Mouse (Mus musculus): ENCODE results near the gene Vat1. TPM values are rescaled to one million over a fixed set of nuclear protein-coding genes. Genes with fewer than 3 reads are reported as not detected.

The Vat1 gene
- 31.8 and 37.5 TPM in 2 replicates for polyA plus RNA-seq (2015; fragmentation: Nextera tagmentation; extraction: Ambion mirVana)

GRCm38 (mm10) chr11:101465869-101466551 lies at the start of gene Vat1:
Gene Vat1 (minus strand): TSS chr11:101466230.
- Histone ChIP-seq H3K27me3 (no peaks in the 10 kb centered on the region), H3K4me1 (peaks cover 66% of the 10 kb centered on the region), H3K9me3 (replicated peaks) (no peaks in the 10 kb centered on the region), H3K4me3 (replicated peaks) (peak within 1 kb of the TSS; percentile 86), H3K9ac (peak within 1 kb of the TSS; percentile 75), H3K27ac (peak within 1 kb of the TSS; percentile 91), H3K4me2 (peak within 1 kb of the TSS; percentile 99), H3K36me3 (peaks cover 16% of the 10 kb centered on the region)
- WGBS: 2% methylated on average over 60 of the region's 60 CpGs
- ATAC-seq (replicated peaks; ENCODE audit: low FRiP score): peak; percentile 53

- WGBS: 93% methylated on average over 7 of the region's 7 CpGs
- peaks cover 84% of the 10 kb centered on the region for H3K36me3 ChIP-seq
- ATAC-seq (replicated peaks; ENCODE audit: low FRiP score): no peak
Measured at GRCm38 (mm10) chr11:101507090-101507489, 41.1 kb upstream of the Vat1 start.

GRCm38 (mm10) chr11:101506269-101506780 lies 40.3 kb upstream of the Vat1 start:
- H3K4me1 ChIP-seq: no peaks in the 10 kb centered on the region
- no peak overlapping the region for H3K4me3 ChIP-seq (replicated peaks)
- H3K27me3 ChIP-seq: no peaks in the 10 kb centered on the region
- ATAC-seq (replicated peaks; ENCODE audit: low FRiP score): no peak
- H3K9me3 ChIP-seq (replicated peaks): no peaks in the 10 kb centered on the region
- H3K4me2 ChIP-seq: no peak overlapping the region
- WGBS: 86% methylated on average over 5 of the region's 5 CpGs
- no peak overlapping the region for H3K27ac ChIP-seq
- no peak overlapping the region for H3K9ac ChIP-seq
- peaks cover 84% of the 10 kb centered on the region for H3K36me3 ChIP-seq

More at GRCm38 (mm10) chr11:101507090-101507489, 41.1 kb upstream of the Vat1 start:
- Histone ChIP-seq H3K9ac (no peak overlapping the region), H3K4me1 (no peaks in the 10 kb centered on the region), H3K4me2 (no peak overlapping the region), H3K27me3 (no peaks in the 10 kb centered on the region), H3K27ac (no peak overlapping the region), H3K9me3 (replicated peaks) (no peaks in the 10 kb centered on the region), H3K4me3 (replicated peaks) (no peak overlapping the region)

GRCm38 (mm10) chr11:101486126-101486525 lies 20.1 kb upstream of the Vat1 start:
- Histone ChIP-seq H3K9me3 (replicated peaks) (no peaks in the 10 kb centered on the region), H3K36me3 (peaks cover 38% of the 10 kb centered on the region), H3K27ac (no peak overlapping the region), H3K4me3 (replicated peaks) (no peak overlapping the region), H3K4me1 (0 out of 2 replicates have a peak, but pooled peaks cover 2% of the 10 kb centered on the region), H3K4me2 (no peak overlapping the region), H3K9ac (no peak overlapping the region), H3K27me3 (no peaks in the 10 kb centered on the region)
- no peak for ATAC-seq (replicated peaks; ENCODE audit: low FRiP score)
- WGBS: 74% methylated on average over 6 of the region's 6 CpGs

- Histone ChIP-seq H3K36me3 (peaks cover 35% of the 10 kb centered on the region), H3K27me3 (no peaks in the 10 kb centered on the region), H3K4me1 (0 out of 2 replicates have a peak, but pooled peaks cover 2% of the 10 kb centered on the region), H3K9me3 (replicated peaks) (no peaks in the 10 kb centered on the region), H3K27ac (no peak overlapping the region), H3K4me2 (no peak overlapping the region), H3K4me3 (replicated peaks) (no peak overlapping the region), H3K9ac (no peak overlapping the region)
- 59% methylated on average over 6 of the region's 6 CpGs for WGBS
- ATAC-seq (replicated peaks; ENCODE audit: low FRiP score): no peak
Measured at GRCm38 (mm10) chr11:101485509-101486028, 19.5 kb upstream of the Vat1 start.

- Histone ChIP-seq H3K27ac (no peak overlapping the region), H3K27me3 (no peaks in the 10 kb centered on the region), H3K9ac (no peak overlapping the region), H3K4me1 (0 out of 2 replicates have a peak, but pooled peaks cover 2% of the 10 kb centered on the region), H3K9me3 (replicated peaks) (no peaks in the 10 kb centered on the region), H3K4me2 (no peak overlapping the region), H3K36me3 (peaks cover 31% of the 10 kb centered on the region), H3K4me3 (replicated peaks) (no peak overlapping the region)
- WGBS: 85% methylated on average over 7 of the region's 7 CpGs
- no peak for ATAC-seq (replicated peaks; ENCODE audit: low FRiP score)
Measured at GRCm38 (mm10) chr11:101484814-101485213, 18.8 kb upstream of the Vat1 start.

- peaks cover 26% of the 10 kb centered on the region for H3K36me3 ChIP-seq
- peaks cover 5% of the 10 kb centered on the region for H3K4me1 ChIP-seq
- no peak overlapping the region for H3K4me2 ChIP-seq
- H3K27me3 ChIP-seq: no peaks in the 10 kb centered on the region
- ATAC-seq (replicated peaks; ENCODE audit: low FRiP score): no peak
- H3K4me3 ChIP-seq (replicated peaks): no peak overlapping the region
- H3K9ac ChIP-seq: no peak overlapping the region
- 78% methylated on average over 6 of the region's 6 CpGs for WGBS
- H3K9me3 ChIP-seq (replicated peaks): no peaks in the 10 kb centered on the region
- H3K27ac ChIP-seq: no peak overlapping the region
Measured at GRCm38 (mm10) chr11:101484245-101484644, 18.2 kb upstream of the Vat1 start.

- 44% methylated on average over 3 of the region's 3 CpGs for WGBS
- ATAC-seq (replicated peaks; ENCODE audit: low FRiP score): no peak
- no peak overlapping the region for H3K9ac ChIP-seq
- peaks cover 9% of the 10 kb centered on the region for H3K4me1 ChIP-seq
- no peak overlapping the region for H3K27ac ChIP-seq
- no peaks in the 10 kb centered on the region for H3K9me3 ChIP-seq (replicated peaks)
- H3K4me3 ChIP-seq (replicated peaks): no peak overlapping the region
- H3K36me3 ChIP-seq: peaks cover 21% of the 10 kb centered on the region
- H3K4me2 ChIP-seq: no peak overlapping the region
- no peaks in the 10 kb centered on the region for H3K27me3 ChIP-seq
Measured at GRCm38 (mm10) chr11:101483804-101484203, 17.8 kb upstream of the Vat1 start.

GRCm38 (mm10) chr11:101480912-101481311 lies 14.9 kb upstream of the Vat1 start:
- H3K4me1 ChIP-seq: peaks cover 9% of the 10 kb centered on the region
- H3K4me3 ChIP-seq (replicated peaks): no peak overlapping the region
- 64% methylated on average over 6 of the region's 6 CpGs for WGBS
- H3K27me3 ChIP-seq: no peaks in the 10 kb centered on the region
- H3K27ac ChIP-seq: no peak overlapping the region
- no peak overlapping the region for H3K9ac ChIP-seq
- no peaks in the 10 kb centered on the region for H3K9me3 ChIP-seq (replicated peaks)
- ATAC-seq (replicated peaks; ENCODE audit: low FRiP score): no peak
- no peak overlapping the region for H3K4me2 ChIP-seq
- no peaks in the 10 kb centered on the region for H3K36me3 ChIP-seq

GRCm38 (mm10) chr11:101479171-101479635 lies 13.2 kb upstream of the Vat1 start:
- no peak overlapping the region for H3K27ac ChIP-seq
- no peaks in the 10 kb centered on the region for H3K36me3 ChIP-seq
- H3K4me2 ChIP-seq: peak overlapping the region; percentile 48
- H3K9ac ChIP-seq: no peak overlapping the region
- no peak for ATAC-seq (replicated peaks; ENCODE audit: low FRiP score)
- peaks cover 8% of the 10 kb centered on the region for H3K4me1 ChIP-seq
- H3K4me3 ChIP-seq (replicated peaks): 0 out of 2 replicates have a peak overlapping the region, but pooled peaks have one; percentile 2
- no peaks in the 10 kb centered on the region for H3K9me3 ChIP-seq (replicated peaks)
- 10% methylated on average over 18 of the region's 18 CpGs for WGBS
- no peaks in the 10 kb centered on the region for H3K27me3 ChIP-seq

GRCm38 (mm10) chr11:101477552-101478211 lies 11.7 kb upstream of the Vat1 start:
- Histone ChIP-seq H3K27me3 (no peaks in the 10 kb centered on the region), H3K9ac (no peak overlapping the region), H3K4me2 (no peak overlapping the region), H3K9me3 (replicated peaks) (no peaks in the 10 kb centered on the region), H3K36me3 (no peaks in the 10 kb centered on the region), H3K27ac (no peak overlapping the region), H3K4me3 (replicated peaks) (no peak overlapping the region), H3K4me1 (peaks cover 7% of the 10 kb centered on the region)
- ATAC-seq (replicated peaks; ENCODE audit: low FRiP score): no peak
- 68% methylated on average over 10 of the region's 10 CpGs for WGBS

- Histone ChIP-seq H3K36me3 (no peaks in the 10 kb centered on the region), H3K4me2 (no peak overlapping the region), H3K9ac (no peak overlapping the region), H3K4me1 (peaks cover 11% of the 10 kb centered on the region), H3K4me3 (replicated peaks) (no peak overlapping the region), H3K9me3 (replicated peaks) (no peaks in the 10 kb centered on the region), H3K27ac (no peak overlapping the region), H3K27me3 (no peaks in the 10 kb centered on the region)
- WGBS: 44% methylated on average over 4 of the region's 4 CpGs
- ATAC-seq (replicated peaks; ENCODE audit: low FRiP score): no peak
Measured at GRCm38 (mm10) chr11:101477194-101477551, 11.1 kb upstream of the Vat1 start.

Measured in kidney, embryonic 15.5 days (tissue).